Mouse (Mus musculus): ENCODE measurements at regions not wholly inside any gene's neighbourhood (a gene's known extent, or its start where the extent isn't known, plus 50 kb on each side); places are given as distances from the start of the nearest gene placed in this dataset.

DNA sequence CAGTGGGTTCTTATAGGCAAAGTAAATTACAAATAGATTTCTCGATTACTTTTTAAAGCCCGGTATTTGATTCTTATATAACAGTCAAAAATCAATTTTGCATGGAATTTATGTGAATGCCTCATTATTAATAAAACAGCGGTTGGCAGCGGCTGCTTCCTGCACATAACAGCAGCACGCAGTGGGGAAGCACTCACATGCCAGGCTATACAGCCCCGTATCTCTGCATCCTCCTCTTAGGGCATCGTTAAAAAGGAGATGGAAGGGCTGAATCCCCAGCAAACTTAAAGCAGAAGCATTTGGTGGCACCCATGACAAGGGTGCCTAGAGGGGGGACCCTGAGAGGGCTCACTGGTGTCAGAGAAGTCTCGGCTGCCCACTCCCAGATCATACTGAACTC lies 255.3 kb upstream of the Hnrnpa3 start:
- no peak for DNase-seq (ENCODE audit: low read depth in 1 of 2, low spot score in 2 of 2)

DNA sequence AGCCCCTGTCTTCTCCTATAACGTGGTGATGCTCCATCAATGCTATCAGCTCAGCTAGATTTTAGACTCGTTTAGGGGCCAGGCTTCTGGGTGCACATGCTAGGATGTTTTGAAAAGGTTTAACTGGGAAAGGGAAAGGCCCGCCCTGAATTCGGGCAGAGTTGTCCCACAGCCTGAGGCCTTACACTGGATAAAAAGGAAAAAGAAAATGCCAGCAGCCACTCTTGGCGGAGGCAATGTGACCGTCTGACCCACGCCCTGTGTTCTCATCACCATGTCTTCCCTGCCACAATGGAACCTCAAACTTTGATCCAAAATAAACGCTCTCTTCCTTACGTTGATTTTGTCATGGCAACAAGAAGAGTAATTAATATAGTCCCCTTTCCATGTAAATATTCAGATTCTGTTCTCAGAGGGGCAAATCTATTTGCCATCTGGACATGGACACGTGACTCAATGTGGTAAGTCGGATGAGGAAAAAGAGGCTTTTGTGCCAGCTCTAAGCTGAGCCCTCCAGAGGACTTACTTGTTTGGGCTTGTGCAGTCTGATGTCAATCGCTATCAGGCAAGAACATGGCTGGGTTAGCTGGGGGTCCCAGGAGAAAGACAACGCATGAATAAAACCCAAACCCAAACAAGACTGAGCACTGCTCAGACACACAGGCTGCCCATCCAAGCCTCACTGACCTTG lies 253.4 kb upstream of the Hnrnpa3 start:
- DNase-seq (ENCODE audit: low read depth in 1 of 2, low spot score in 2 of 2) = no peak

DNA sequence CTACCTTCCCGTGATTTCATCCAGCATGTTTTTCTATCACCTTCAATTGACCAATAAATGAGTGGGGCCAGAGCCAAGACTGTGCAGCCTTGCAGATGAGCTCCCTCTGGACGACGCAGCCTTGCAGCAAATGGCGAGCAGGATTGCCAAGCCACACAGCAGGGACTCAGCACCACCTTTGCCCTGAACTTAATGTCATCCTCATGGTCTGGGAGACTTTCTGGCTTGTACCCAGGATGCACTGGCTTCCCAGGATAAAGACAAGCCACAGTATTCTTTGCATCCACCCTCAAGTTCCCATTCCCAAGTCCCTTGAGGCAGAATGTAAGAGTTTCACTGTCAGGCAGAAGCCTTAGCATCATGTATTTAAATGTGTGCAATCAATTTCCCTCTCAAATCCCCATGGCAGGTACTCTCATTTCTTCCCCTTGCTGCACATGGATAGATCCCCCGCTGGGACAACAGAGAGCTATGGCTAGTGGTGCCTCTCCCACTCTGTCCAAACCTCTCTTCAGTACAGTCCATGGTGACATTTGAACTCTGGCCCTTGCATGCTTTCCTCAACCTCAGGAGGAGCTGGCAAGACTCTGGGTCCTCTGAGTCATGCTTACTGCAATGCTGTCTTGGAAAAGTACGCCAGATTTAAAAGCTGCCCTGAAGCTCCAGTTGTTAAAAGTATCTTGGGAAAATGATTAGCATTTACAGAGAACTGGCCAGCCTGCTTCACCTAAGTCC lies 252.2 kb upstream of the Hnrnpa3 start:
- DNase-seq (ENCODE audit: low read depth in 1 of 2, low spot score in 2 of 2) = no peak

DNA sequence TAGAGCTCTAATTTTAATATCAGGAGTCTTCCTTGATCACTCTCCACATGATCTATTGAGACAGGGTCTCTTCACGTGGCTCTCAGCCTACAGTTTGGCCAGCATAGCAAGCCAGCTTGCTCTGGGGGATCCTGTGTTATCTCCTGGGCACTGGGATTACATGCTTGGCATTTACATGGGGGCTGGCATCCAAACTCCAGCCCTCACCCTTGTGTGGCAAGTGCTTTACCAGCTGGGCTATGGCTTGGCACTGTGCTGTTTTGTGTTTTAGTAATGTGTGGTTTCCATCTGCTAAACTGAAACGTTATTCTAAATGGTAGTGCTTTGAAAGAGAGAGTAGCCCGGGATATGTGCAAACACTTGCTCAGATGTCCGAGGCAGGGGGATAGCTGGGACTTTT lies 251.5 kb upstream of the Hnrnpa3 start:
- DNase-seq (ENCODE audit: low read depth in 1 of 2, low spot score in 2 of 2) = no peak

DNA sequence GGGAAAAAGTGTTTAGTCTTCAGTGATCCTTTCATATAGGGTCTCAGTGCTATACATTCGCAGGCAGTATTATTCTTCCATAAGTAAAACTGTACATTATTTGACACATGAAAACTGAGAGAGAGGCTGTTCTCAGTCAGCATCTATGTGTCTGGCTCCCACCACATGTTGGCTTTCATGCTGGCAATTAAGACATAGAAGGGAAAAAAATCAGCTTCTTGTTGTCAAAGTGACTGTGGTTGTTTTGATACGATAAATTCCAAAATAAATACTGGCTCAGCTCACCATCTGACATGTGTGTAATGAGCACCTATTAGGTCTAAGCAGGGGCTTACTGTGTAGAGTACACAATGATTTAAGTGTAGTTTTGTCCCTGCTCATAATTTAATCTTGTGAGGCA lies 251.0 kb upstream of the Hnrnpa3 start:
- DNase-seq (ENCODE audit: low read depth in 1 of 2, low spot score in 2 of 2) = no peak

DNA sequence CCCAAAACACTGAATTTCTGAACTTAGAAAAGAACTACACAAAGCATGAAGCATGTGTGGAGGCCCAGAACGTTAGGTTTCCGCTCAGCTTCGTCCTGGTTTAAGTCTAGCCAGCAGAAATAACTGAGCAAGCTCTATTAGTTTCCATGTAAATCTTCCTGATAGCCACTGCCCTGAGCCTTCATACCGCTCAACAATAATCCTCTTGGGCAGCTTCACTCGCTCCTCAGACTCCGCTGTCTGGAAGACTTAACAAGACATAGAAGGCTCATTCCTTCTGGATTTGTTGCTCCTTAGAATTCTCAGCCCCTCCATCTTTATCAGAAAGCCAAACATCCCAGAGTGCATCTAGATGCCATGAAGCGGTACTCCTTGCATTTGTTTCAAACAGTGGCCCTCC lies 249.3 kb upstream of the Hnrnpa3 start:
- no peak for DNase-seq (ENCODE audit: low read depth in 1 of 2, low spot score in 2 of 2)

DNA sequence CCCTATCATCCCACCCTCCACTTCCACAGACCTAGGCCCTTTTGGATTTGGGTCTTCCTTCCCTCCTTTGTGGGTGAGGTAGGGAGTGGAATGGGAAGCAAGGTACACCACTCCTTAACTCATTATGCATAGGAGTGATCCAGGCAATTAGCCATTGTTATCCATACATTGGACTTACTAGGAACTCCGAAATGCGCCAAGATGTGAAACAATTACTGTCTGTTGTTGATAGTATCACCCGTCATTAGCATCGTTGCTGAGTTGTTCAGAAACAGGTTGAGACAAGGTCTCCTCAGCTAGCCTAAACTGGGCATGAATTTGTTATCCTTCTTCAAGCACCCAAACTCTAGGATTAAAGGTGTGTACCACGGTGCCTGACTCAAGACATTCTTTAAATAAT lies 246.3 kb upstream of the Hnrnpa3 start:
- DNase-seq (ENCODE audit: low read depth in 1 of 2, low spot score in 2 of 2) = no peak

DNA sequence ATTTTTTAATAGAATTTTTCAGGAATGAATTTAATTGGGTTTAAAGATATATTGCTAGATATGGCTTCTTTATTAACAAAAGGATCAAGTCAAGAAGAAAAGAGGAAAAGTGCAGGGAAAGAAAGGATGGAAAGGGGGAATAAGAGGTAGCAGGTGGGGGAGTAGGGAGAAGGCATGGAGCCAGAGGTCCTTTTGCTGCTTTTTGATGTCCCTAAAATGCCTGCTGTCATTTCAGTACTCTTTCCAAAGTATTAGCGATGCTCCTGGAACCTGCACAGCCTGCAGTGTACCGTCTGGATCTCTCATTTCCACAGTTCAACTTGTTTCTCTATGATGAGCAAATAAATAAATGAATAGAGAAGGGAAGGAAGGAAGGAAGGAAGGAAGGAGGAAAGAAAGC lies 240.4 kb upstream of the Hnrnpa3 start:
- DNase-seq (ENCODE audit: low read depth in 1 of 2, low spot score in 2 of 2) = no peak

DNA sequence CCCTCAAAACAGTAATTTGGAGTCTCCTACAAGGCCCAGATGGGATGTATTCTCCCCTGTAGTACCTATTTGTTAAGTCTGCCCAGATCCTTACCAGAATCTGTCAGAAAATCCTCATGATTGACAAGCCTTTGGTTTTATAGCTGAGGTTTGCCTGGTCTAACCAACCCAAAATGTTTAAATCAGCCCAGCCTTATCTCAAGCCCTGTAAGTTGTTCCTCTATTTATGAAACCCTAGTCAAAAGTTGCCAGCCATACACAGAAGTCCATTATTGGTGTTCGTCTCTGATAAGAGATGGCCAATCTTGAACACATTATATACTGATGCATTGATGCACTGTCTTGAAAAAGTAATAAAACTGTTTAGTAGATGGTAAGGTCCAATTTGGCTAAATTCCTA lies 239.9 kb upstream of the Hnrnpa3 start:
- DNase-seq (ENCODE audit: low read depth in 1 of 2, low spot score in 2 of 2) = no peak

DNA sequence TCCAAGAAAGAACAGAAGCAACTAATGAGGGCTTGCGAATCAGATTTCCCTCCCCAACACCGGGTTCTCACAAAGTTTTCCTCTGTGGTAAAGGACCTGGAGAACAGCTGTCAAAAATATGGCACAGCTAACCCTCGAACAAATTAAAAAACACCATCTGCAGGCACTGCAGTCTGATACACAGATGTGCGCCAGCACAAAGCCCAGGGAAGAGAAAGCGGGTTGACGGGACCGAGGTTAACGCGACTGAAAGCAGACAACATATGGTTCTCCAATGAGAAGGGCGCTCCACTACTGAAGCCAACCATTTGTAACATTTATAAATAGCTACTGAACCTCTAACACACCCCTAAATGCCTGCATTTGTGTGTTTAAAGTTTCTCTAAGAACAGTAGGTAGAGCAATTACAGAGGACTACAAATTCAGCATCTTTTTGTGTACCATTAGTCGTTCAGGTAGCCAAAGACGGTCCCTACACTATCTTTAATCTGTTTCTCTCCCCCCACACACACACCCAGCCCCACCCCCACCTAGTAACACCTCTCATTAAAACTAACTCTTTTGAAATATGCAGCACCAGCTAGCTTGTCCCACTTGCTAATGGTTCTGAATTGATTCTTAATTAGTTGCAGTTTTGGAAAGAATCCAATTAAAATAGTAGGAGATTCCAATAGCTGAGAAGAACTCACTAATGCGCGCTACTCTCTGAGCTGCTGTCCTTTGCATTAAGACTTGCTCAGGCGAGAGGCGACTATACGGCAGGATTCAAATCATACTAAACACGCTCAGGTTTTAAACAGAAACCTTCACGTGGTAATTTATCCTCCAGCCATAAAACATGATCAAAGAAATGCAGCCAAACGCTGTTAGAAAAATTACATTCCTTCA lies 236.0 kb upstream of the Hnrnpa3 start:
- DNase-seq (ENCODE audit: low read depth in 1 of 2, low spot score in 2 of 2) = no peak

DNA sequence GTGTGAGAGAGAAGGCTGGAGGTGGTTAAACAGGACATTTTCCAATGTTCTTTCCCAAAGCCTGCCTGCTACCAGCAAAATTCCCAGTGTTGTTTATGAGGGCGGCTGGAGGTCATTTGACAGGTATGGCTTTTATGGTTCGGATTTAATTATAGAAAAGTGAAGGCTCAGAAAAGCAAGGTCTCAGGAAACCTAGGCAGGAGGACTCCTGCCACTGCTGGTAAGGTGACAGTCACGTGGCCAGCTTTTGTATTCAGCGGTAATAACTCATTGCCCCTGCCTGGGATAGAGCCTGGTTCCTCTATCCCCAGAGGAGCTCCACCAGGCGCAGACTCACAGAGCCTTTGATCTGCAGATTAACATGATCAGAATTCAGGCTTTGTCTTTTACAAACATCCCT lies 235.2 kb upstream of the Hnrnpa3 start:
- no peak for DNase-seq (ENCODE audit: low read depth in 1 of 2, low spot score in 2 of 2)

DNA sequence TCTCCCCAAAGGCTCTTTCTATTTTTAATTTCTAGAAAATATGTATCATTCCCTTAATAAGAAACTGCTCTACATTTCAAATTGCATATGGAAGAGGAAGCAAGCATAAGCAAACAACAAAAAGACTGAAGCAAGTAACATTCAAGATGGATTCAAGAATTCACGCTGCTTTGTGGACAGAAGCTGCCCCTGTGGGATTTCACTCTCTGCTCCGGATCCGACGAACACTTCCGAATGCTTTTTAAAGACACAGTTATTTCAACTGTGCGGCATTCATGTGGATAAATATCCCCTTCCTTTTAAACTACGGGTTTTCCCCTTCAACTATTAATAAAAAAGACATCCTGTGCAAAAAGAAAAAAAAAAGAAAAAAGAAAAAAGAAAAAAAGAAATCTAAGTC lies 234.7 kb upstream of the Hnrnpa3 start:
- DNase-seq (ENCODE audit: low read depth in 1 of 2, low spot score in 2 of 2) = no peak

DNA sequence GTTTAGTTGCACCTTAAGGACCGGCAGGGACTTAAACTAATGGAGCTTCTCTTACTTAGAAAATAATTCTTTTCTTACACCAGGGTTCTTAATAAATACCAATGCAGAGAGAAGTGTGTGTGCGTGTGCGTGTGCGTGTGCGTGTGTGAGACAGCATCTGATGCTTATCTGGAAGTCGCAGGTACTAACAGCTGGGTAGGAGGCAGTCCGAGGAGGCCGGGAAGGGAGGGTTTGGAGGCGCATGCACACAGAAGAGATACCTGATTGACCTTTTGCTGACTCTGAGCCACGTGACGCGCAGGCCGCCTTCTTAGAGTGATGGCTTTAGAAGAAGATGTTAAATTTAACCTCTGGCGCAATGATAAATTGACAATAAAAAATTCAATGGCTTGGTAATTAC lies 234.2 kb upstream of the Hnrnpa3 start:
- no peak for DNase-seq (ENCODE audit: low read depth in 1 of 2, low spot score in 2 of 2)

DNA sequence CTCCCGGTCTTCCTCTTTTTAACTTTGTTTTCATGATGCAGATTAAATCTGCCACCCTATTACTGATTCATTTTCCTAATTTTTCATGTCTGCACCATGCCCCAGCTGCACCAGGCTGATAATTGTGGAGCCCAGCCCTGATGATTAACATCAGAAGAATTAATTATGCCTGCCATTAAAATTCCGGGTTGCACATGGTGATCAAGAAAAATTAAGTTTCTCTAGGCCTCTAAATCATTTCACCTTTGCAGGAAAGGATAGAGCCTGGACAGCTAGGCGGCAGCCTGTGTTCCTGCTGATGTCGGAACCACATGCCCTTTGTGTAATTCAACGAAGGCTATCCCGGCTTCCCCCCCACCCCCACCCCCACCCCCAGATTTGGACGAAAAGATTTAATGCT lies 233.7 kb upstream of the Hnrnpa3 start:
- no peak for DNase-seq (ENCODE audit: low read depth in 1 of 2, low spot score in 2 of 2)

DNA sequence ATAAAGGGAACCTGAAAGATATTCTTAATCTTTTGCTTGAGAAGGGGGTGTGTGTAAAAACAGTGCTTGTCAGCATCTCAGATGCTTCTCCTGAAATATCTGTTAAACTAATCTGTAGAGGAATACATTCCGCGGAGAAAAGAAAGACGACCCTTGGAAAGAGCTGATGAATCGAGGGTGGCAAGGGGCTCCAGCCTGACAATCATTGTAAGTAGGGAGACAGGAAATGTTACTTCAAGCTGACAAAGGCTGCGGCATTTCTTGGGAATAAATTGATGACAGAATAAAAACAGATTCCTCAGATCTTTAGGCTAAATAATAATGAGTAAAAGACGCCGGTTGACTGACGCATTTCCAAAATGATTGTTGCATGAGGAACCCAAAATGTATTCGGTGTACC lies 233.3 kb upstream of the Hnrnpa3 start:
- DNase-seq (ENCODE audit: low read depth in 1 of 2, low spot score in 2 of 2) = no peak

DNA sequence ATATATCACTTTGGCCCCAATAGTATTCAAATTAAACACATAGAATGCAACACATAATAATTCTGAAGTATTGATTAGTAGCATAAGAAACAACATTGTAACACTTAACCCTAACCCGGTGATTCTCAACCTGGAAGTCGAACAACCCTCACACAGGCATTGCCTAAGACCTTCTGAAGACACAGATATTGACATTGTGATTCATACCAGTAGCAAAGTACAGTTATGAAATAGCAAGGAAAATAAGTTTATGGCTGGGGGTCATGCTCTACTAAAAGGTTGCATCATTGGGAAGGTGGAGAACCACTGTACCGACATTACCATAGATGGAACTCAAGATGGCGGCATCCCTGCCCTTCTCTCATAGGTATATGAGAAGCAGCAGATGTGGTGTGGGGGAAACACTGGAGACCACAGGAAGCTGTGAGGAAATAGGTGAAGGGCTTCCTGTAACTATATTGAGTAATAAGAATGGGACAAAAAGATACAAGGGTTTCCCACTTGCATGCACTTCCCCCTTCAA lies 231.1 kb upstream of the Hnrnpa3 start:
- DNase-seq (ENCODE audit: low read depth in 1 of 2, low spot score in 2 of 2) = no peak

DNA sequence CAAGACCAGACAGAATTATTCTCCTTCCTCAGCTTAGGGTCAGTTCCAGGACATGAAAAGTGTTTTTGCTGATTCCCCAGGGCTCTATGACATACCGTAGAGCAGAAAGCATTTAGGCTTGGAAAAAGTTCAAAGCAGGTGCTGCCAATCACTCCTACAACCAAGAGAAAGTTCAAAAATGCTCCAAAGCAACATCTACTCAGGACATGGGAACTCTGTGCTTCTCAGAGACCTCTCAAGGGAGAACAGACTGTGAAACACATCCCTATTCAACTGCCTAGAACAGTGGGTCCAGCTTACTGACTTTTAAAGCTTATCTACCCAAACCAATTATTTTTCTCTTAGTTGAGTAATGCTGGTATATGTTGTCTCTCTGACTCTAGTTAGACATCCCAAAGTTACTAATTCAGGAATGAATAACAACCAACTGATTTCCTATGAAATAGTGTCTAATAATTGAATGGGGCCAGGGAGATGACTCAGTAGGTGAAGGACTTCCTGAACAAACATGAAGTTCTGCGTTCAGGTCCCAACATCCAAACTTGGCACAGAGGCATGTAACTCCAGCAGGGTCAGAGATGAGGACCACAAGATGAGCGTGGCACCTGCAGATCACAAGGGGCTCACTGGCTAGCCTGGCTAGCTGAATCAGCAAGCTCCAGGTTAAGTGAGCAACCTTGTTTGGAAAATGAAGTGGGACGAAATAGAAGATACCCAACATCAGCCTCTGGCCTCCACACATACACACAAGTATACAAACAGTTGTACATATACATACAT lies 228.7 kb upstream of the Hnrnpa3 start:
- DNase-seq (ENCODE audit: low read depth in 1 of 2, low spot score in 2 of 2) = no peak

DNA sequence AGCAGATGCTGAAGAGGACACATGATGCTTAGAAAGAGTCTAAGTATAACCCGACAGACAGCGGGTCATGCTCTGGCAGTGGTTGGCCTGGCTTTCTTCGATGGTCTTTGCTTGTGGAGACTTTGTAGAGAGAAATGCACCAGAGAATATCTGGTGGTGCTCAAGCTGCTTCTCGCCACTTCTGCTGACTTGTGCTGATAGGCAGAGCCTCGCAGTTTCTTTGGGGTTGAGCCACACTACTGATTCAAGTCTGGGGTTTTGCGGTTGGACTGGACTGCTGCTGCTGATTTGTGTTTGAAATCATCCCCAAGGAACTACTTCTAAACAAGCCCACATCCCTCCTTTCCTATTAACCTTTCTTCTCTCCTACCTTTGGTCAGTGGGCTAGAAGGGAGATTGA lies 227.1 kb upstream of the Hnrnpa3 start:
- DNase-seq (ENCODE audit: low read depth in 1 of 2, low spot score in 2 of 2) = no peak

DNA sequence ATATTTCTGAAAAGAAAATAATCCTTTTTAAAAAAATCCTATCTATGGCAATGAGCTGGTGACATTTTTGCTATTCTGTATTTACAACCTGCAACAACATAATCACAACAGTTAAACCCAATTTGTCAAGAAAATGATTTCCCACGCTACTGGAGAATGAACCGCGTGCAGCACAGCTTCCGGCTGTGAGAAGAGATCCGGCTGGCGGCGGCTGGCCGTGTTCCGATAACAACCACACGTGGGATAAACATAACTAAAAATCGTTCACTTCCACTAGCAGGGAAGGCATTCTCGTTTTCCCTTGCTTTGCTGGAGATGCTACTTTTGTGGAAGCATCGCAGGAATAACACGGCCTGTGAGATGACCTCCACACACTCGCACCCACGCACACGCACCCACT lies 224.5 kb upstream of the Hnrnpa3 start:
- DNase-seq (ENCODE audit: low read depth in 1 of 2, low spot score in 2 of 2) = no peak

DNA sequence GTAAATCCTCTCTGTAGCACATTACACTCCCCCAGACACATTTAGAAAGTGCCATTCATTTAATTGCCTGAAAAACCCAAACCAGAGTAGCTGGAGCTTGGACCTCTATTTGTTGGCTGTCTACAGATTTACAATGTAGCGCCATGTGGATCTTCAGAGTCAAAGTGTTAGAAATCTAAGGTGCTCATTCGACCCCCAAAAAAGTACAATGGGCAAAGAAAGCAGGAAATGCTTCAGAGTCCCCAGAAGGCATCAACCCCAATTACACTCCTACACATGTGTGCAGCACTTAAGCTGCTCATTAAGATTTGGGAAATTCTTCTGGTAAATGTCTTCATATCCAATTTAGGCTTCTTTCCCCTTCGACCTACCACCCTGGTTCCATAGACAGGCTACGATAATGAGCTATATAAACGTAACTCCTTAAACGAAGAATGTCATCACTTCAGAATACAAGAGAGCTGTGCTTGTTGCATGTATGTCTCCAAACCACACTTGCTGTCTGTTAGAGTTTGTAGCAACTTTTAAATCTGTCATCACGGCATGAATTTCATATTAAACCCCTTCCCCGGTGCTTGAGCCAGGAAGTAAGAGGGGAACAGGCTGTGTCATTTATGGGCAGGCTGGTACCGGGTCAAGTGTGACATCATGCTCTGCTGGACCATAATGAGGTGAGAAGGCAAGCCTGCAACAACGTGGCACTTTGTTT lies 219.4 kb upstream of the Hnrnpa3 start:
- no peak for DNase-seq (ENCODE audit: low read depth in 1 of 2, low spot score in 2 of 2)

Measured in monocyte, adult 2 months (primary cell).